Mouse (Mus musculus) right cerebral cortex, postnatal 10 days (tissue): ENCODE data around the gene M1ap.
A peak's percentile ranks its signal among the peaks of the same experiment; 100 is the strongest.

Experiments used
- DNase-seq, 2 experiments: peaks; one replicate each; pipeline ENCODE4 v3.0.0; 2021; ENCODE audit warnings: low spot score in 2 of 2

M1ap gene

DNA sequence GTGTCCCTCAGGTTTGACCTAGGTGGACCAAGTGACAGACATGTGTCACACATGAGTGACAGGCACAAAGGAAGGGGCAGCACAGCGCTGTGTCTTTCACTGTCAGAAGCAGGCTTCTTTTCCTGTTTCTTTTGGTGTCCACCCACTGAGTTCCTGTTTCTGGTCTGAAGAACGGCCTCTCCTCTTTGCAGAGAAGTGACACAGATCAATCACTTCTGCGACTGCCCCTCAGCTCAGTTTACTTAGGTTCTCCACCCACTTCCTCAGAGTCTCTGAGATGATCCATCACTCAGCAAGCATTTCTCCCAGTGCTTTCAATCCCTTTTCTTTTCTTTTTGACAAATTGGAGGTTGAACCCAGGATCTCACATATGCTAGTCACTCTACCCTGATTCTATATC is 62.0 kb downstream of the M1ap start:
- no peak for DNase-seq

DNA sequence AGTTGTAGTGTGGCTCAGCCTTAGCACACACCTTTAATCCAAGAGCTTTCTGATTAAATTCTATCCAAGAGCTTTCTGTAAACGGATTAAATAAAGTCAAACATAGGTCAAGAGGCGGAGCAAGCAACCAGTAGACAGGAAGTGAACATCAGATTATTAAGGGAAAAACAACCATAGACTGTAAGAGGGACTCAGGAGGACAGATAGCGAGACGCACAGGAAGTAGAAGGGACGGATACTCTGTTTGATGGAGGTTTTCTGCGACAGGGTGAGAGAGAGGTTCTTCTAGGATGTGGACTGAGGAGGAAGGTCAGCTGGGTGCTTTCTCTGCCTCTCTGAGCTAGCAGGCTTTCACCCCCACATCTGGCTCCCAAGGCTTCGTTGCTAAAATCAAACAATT is 63.3 kb downstream of the M1ap start:
- no peak for DNase-seq

DNA sequence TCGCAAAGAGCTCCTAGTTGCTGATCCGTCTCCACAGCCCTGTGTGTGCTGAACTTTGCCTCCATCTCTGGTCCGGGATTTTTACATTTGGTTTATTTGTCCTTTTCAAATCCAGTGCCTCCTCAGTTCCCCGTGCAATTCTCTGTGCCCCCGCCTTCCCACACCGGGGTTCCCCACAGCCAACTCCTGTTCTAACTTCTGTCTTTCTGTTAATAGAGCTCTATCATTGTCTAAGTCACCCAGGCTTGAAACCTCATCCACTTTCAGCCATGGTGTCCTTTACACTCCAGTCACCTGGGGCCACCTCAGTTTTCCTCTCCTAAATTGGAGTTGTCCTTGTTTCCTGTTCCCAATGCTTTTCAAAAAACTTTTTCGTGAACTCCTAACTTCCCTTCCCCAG is 64.6 kb downstream of the M1ap start:
- no peak for DNase-seq

DNA sequence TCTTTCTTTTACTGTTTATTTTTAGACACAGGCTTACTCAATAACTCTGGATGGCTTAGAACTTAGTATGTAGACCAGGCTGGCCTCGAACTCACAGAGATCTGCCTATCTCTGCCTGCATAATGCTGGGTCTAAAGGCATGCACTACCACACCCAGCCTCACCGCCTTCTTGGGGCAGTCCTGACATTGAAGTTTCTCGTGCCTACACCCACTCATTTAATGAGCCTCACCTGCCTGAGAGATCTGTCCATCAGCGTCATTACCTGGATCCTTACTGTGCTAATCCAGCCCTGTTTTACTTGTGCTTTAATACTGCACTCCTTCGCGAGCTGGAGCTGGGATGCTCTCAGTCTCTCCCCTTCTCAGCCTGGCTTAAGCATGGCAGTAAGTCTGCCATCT is 65.1 kb downstream of the M1ap start:
- no peak for DNase-seq

DNA sequence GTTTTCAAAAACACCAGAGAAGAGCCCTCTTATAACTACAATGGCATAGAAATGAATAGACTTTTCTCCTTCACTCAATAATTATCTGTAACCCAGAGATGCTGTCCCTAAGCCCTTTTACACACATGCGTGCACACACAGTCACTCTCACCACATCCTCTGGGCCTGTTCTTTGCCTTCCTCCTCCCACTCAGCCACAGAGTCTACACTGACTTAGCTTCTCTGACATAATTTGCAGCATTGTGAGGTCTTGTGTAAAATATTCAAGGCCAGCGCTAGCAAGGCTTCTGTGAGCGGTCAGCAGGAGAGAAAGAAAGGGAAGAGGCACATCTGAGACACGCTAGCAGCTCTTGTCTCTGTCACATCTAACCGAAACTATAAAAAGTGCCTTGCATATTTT is 66.7 kb downstream of the M1ap start:
- no peak for DNase-seq

DNA sequence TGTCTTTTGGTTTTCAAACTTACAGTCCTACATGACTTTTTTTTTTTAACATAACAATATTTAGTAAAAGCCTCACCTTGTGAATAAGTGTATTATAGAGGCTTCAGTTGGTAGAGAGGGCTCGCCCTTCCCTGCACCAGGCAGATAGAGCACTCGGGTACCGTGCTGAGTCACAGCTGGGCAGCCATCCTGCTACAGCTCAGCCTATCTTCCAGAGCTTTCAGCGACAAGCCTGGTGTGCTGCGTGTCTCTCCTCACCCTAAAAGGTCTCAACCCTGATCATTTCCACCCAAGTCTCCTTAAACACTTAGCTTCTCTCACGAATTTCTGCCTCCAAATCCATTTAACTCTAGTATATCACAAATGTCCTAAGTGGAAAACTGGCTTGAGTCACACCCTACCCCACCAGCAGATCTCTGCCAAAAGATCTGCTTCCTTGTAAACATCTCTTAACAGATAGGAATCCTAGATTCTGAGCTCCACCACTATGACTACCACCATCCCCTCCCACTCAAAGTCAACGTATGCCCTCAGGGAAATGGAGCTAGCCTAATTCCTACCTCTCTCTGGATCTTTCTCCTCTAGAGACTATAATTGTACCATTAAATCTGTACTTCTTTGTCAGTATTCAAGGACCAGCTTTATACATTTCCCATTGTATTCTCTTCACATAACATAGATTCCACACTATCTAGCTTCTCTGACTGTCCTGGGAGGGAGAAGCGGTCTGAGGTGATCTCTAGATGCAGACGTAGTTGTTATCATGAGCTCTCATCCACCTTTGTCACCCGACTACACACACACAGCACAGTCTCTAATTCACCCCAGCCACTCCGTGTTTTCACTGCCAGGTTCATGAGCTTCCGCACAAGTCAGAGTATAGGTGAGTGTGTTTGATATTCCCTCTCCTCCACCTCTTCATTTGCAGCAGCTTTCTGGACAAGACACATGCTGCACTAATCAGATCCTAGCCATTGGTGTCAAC is 68.1 kb downstream of the M1ap start:
- DNase-seq: no peak

DNA sequence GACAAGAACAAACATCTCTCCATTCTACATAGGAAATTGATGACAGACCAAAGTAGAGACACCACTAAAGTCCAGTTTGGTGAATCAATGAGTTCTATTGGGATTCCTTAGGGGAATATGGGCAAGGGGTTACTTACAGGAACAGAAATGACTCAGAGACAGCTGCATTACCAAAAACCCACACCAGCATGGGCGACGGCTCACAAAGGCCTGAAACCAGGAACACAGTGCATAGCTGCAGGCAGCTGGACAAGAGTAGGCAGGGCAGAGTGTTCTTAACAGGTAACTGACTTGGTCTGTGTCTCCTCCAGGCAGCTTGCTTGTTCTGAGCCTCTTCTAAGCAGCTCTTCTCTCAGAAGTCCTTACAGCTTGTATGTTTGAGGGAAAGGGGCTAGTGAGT is 69.0 kb downstream of the M1ap start:
- no peak for DNase-seq

DNA sequence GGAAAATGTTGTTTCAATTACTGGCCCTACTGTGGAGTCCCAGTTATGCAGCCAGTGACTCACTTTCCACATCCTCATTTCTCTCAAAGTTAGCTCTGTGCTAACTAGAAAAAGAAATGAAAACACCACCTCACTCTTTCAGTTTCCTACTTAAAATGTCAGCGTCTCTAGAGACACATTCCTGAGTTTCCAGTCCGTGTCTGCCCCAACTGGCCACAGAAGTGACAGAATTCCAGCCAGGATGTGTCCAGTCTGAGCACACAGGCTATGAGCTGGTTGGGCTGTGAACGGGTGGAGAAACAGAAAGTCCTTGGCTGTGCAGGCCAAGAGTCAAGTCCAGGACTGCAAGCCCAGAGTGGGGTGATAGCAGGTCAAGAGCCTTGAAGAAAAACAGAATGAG is 70.5 kb downstream of the M1ap start:
- no peak for DNase-seq

DNA sequence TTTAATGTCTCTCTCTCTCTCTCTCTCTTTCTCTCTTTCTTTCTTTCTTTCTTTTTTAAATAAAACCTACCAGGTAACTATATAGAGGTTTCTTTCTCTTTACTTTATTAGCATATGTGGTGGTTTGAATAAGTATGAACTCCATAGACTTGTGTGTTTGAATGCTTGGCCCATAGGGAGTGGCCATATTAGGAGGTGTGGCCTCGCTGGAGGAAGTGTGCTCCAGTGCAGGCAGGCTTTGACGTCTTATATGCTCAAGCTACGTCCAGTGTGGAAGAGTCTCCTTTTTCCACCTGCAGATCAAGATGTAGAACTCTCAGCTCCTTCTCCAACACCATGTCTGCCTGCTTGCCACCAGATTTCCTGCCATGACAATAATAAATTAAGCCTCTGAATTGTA is 72.3 kb downstream of the M1ap start:
- DNase-seq: no peak

DNA sequence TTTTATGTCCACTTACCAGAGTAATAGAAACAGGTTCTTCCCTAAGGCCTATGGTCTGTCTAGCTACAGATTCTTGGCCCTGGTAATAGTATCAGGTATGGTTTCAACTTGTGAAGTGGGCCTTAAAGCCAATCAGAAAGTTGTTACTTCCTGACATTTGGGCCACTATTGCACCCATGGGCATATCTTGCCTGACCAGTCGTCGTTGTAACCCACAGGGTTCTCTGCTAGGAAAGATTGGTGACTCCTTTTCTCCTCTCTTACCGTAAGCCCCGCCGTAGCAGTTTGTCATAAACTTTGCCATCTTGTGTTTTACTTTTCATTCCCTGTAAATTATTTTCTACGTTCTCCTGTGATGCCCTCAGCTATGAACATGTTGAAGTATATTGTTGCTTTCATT is 73.4 kb downstream of the M1ap start:
- DNase-seq: no peak

DNA sequence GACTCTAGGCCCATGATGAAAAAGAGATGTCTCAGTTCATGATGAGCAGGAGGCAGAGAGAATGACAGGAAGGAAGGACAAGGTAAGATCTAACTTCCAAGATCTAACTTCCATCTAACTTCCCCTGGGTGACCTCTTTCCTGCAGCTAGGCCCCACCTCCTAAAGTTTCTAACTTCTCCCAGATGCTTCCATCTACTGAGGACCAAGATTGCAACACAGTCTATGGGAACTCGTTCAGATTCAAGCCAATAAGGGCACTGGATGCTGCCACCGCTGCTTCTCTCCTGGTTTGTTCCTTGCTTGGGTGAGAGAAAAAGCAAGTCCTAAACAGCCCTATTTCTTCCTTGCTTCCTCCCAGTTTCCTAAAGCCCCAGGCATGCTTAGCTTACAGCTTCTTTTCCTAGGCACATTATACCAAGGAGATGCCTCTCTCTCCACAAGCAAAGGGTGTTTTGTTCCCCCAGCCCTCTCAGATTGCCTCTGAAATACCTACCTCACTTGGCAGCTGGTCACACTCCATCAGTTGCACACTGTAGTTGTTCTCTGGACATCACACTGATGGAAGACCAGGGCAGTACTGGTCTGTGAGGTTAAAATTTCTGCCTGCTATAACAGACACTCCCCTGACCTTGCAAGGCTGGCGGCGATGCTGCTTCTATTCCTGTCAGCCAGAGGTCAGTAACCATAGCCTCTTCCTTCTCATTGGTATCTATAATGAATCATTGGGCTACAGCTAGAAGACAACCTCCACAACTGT is 74.3 kb downstream of the M1ap start:
- DNase-seq: no peak

DNA sequence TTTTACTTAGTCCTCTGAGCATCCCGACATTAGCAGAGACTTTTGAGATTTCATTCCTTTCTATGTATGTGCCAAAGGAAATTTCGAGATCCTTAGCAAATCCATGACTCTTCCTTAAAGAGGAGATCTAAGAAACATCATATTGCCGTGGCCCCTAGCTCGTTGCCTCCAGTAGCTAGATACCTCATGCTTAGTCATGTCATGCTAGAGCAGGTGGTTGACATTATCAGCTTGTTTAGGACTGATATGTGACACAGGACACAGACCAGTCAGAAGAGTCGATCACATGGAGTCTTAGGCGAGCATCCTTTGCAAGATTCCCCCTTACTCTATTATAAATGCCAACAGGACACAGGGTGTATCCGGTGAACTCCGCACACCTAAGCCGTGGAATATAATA is 76.3 kb downstream of the M1ap start:
- DNase-seq: no peak

DNA sequence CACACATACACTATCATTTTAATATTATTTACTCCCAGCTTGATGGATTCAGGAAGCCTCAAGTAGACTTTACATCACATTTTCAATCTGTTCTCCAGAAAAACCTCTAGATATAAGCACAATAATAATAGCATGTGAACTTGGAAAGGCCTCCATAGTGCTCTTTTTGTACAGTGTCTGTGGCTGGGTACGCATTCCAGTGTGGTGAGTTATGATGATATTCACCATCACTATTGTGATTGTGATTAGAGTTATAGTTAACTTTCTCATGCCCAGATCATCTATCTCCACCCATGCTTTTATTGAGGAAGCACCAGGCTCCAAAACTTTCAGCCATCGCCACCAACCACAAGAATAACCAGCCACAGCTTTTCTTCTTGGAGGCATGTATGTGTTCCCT is 77.1 kb downstream of the M1ap start:
- no peak for DNase-seq

DNA sequence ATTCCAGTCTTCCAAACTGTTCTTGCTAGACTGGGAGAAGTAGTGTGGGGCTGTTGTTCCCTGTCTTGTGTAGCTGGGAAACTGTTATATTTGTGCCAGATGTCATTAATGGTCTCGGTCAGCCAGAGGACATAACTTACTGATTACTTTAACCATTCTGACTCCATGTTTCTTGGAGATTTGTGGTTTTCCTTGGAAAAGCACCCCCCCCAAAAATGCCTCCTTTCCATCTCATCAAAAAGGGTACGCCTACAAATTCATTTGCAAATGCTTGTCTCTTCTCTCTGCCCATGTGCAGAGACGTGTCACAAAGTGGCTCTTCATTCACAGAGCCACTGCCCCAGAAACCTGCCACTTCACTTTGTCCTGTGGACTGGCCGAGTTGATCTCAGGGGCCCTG is 77.7 kb downstream of the M1ap start:
- no peak for DNase-seq

DNA sequence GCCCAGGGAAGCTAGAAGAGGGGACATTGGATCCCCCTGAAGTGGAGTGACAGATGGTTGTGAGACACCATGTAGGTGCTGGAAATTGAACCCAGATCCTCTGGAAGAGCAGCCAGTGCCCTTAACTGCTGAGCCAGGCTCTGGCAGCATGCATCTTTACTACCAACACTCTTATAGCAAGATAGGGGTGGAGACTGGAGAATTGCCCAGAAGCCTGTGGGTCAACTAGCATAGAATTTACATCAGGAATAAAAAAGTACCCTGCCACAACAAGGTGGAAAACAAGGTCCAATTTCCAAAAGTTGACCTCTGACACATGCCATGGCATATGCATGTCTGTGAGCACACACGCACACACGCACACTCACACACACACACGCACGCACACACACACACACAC is 78.5 kb downstream of the M1ap start:
- no peak for DNase-seq

DNA sequence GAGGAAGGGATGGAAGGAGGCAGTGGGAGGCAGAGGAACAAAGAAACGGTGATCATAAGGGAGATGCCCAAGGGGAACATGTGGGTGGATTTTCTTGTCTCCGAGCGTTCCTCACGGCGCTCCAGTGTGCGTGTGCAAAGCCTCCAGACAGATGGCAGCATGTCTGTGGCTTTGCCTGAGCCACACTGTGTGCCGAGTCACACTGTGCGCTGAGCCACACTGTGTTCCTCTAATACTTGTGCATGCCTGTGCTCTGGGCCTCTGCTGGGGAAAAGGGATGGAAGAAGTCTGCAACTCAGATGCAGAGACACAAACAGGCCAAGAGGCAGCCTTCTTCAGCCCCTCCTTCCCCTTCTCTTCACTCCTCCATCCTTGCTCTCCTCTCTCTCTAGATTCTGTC is 80.6 kb downstream of the M1ap start:
- DNase-seq: no peak

DNA sequence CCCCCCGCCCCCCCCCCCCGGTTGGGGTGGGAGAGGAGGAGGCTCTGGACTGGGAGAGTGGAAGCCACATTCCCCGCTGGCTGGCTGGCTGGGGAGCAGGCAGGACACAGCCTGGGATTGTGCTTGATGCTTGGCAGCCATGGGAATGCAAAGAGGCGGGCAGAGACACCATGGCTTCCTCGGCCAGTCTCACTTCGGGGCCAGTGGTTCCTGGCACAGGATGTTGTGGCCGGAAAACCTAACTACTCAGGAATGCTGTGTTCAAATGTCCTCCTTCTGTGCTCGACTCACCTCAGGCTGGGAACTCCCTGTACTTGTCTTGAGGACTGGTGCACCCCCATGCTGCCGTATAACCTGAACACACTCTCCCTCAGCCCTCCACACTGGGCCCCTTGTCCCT is 81.0 kb downstream of the M1ap start:
- no peak for DNase-seq

DNA sequence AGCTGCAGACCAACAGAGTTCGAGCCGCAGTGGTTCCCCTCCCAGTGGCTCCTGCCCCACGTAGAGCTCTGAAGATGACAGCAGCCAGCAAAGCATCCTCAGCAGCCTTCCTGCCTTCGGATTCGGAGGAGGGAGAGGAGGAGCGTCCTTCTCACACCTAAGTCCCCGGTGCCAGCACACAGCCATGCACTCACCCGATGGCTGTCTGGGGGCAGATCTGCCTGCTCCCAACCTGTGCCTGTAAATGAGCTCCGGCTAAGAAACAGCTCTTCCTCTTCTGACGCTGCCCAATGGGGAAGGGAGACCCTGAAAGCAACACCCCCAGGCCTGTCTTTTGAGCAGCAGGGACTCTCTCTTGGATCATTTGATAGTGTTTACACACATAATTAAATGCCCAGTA is 83.1 kb downstream of the M1ap start:
- no peak for DNase-seq

DNA sequence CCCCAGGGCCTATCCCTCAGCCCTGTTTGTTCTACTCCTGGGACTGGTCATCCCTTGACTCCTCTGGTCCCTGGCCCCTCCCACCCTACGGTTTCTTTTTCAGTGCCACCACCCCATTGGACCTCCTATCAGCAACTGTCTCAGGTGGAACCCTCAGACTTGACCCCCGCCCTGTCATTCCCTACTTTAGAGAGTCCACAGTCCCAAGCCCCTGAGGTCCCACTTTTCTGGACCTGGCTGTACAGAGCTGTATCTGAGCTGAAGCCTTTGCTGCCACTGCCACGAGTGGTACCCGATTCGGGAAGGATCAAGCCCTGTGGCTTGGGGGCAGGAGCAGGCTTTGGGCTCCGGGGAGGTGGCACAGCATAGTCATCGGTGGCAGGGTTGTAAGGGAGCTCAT is 84.4 kb downstream of the M1ap start:
- DNase-seq: no peak

DNA sequence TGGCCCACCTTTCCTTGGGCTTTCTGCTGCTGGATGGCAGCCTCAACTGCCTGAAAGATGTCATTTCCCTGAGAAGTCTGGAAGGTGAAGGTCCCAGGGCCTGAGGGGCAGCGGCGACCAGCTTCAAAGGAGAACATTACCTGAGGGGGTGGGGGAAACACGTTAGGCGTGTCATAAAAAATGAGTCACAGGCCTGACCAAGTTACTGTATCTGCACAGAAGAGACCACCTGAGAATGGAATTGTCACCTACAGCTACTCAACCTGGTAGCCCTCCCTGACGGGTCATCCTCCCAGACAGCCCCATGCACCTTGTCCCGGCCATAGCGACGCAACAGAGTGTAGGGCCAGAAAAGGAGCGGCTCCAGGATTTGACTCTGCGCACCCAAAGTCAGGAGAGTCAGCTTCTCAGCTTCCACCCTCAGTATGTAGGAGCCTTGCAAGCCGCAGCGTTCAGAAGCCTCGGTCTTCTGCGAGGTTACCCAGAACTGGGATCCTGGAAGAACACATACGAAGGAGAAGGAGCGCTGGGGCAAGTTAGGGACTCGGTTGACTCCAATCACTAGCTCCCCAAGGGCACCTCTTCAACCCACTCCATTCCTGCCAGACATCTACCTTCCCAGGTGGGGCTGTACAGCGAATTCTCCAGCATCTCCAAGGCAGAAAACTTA is 85.4 kb downstream of the M1ap start:
- no peak for DNase-seq

DNA sequence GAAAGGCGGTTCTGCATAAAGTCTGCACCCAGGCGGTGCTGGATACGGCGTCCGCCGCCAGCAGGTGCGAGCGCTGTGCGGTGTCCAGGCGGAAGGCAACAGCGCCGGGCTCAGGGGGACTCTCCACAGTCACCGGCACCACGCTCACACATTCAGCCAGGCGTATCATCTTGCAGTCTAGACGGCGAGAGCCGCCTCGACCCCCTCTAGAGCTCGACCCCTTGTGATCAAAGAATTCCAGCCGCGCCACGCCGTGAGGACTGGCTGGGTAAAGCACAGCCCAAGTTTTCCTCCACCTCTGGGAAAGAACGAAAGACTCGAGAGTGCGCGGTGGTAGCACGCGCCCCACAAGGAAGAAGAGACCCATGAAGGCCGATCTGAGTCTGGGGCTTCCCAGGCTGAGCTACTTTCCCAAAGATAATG is 86.1 kb downstream of the M1ap start:
- DNase-seq: peak in 1 of 2 experiments; percentile 32
